Mouse (Mus musculus) small intestine, adult 2 months (tissue): ENCODE measurements around the gene Rrbp1.

Experiments
- CTCF ChIP-seq: fragments of 200-500 bp; IDR thresholded peaks from 2 replicates; pipeline ENCODE4 v1.5.1; 2012; ENCODE audit warnings: low read depth, mild to moderate bottlenecking, control low read depth, inconsistent platforms, low read length, moderate library complexity, mixed read lengths; ENCODE audit not compliant: insufficient replicate concordance, insufficient read length; ENCODE audit errors: extremely low read depth
- POLR2A ChIP-seq: fragments of 200-500 bp; IDR thresholded peaks from 2 replicates; pipeline ENCODE4 v1.6.1; 2012; ENCODE audit warnings: low read depth, mild to moderate bottlenecking, control low read depth, inconsistent platforms, low read length, moderate library complexity

GRCm38 (mm10) chr2:144015861-144016260 is 4.8 kb upstream of the Rrbp1 start:
- TF ChIP-seq CTCF (no peak), POLR2A (no peak)
